Mouse (Mus musculus) heart, postnatal 0 days (tissue): ENCODE results near the gene Prss22.

Experiments
- CTCF ChIP-seq: IDR thresholded peaks from 2 replicates; pipeline ENCODE4 v1.5.1; 2016; ENCODE audit warnings: antibody characterized with exemption, control low read depth, low read depth
- EP300 ChIP-seq: IDR thresholded peaks from 2 replicates; pipeline ENCODE4 v1.6.1; 2016; ENCODE audit warnings: antibody characterized with exemption, low read depth

DNA sequence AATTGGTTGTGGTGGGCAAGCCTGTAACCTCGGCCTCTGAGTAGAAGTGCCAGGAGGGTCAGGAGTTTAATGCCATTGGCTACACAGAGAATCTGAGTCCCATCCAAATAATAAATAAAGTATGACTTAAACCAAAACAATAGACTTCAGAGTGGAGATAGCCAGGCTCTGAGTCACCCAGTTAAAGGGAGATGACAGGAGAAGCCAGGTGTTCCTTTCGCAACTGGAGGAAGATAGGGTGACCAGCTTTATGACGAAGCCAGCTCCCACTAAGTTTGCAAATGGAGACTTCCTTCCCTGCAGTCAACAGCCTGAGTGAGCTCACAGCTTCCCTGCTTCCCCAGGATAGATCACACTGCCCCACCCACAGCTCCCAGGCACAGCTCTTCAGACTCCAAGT lies 18.4 kb downstream of the Prss22 start:
- TF ChIP-seq CTCF = no peak
- TF ChIP-seq EP300 = no peak
